20 mouse cellular contexts compared by ENCODE assay signal in genomic region chr2:138261140-138261539, GRCm38 (mm10). TPM values are rescaled to one million over a fixed set of nuclear protein-coding genes. Genes with fewer than 3 reads are reported as not detected.
DNase-seq lines count a peak whose midpoint lies in the region; ATAC-seq and TF ChIP-seq lines count a peak whose summit lies in the region.
"Had no signal": no experiment of that assay in that cellular context is flagged by ENCODE, and none has a peak within 500 bp of the region (broad histone marks: within the 10 kb centered on the region; RNA-seq: fewer than 3 reads in every experiment).

No protein-coding gene starts in this region.

- peak; percentile 71 for TF ChIP-seq EP300 in lung, postnatal 0 days (IDR thresholded peaks at IDR 0.05)

- no peak for TF ChIP-seq CTCF in cerebellum, adult 2 months (IDR thresholded peaks at IDR 0.05; ENCODE audit: borderline replicate concordance, insufficient read depth, low read depth, low read length)
- no peak for TF ChIP-seq CTCF in lung, adult 2 months (IDR thresholded peaks at IDR 0.05; ENCODE audit: insufficient read depth, low read length)
- no peak for TF ChIP-seq CTCF in lung, postnatal 0 days (IDR thresholded peaks at IDR 0.05)
- no peak for TF ChIP-seq CTCF in small intestine, adult 2 months (IDR thresholded peaks at IDR 0.05; ENCODE audit: extremely low read depth, insufficient read length, insufficient replicate concordance, low read depth, low read length)

- no peaks in the 10 kb centered on the region for H3K9me3 ChIP-seq in lung, postnatal 0 days (ENCODE audit: low read length)
- H3K9me3 ChIP-seq: embryonic facial prominence, embryonic 13.5 days; forebrain, embryonic 12.5 days; hindbrain, embryonic 13.5 days had no signal

- H3K9ac ChIP-seq in lung, postnatal 0 days (replicated peaks; ENCODE audit: low read depth), result no peak overlapping the region
- H3K9ac ChIP-seq: embryonic facial prominence, embryonic 13.5 days; forebrain, embryonic 12.5 days; hindbrain, embryonic 13.5 days had no signal

- no peak for DNase-seq in cerebellum, adult 2 months
- no peak for DNase-seq in cerebellum, postnatal 25 days
- DNase-seq in lung, adult 18-20 months, result peak; percentile 22 to 60
- no peak for DNase-seq in lung, adult 2 months
- DNase-seq in lung, postnatal 0 days (ENCODE audit: low spot score), result peak; percentile 75
- DNase-seq in Muller cell, postnatal 12 days (ENCODE audit: inconsistent ontology term), result no peak
- DNase-seq: adrenal gland, postnatal 10 days; B cell, adult 2 months; gastrocnemius, postnatal 36 days; heart, adult 11 months; heart, postnatal 10 days had no signal

- peak overlapping the region; percentile 20 for H3K4me2 ChIP-seq in lung, postnatal 0 days (replicated peaks; ENCODE audit: low read depth, low read length)
- H3K4me2 ChIP-seq: embryonic facial prominence, embryonic 13.5 days; forebrain, embryonic 12.5 days; hindbrain, embryonic 13.5 days had no signal

- no peak overlapping the region for H3K4me3 ChIP-seq in cerebellum, adult 2 months (replicated peaks; ENCODE audit: insufficient read depth, low read depth, low read length)
- no peak overlapping the region for H3K4me3 ChIP-seq in lung, adult 2 months (replicated peaks; ENCODE audit: extremely low read depth, low read depth, low read length)
- H3K4me3 ChIP-seq in lung, postnatal 0 days (ENCODE audit: low read depth, low read length), result no peak overlapping the region
- H3K4me3 ChIP-seq in small intestine, adult 2 months (ENCODE audit: low read depth, low read length), result no peak overlapping the region
- H3K4me3 ChIP-seq: embryonic facial prominence, embryonic 13.5 days; forebrain, embryonic 12.5 days; hindbrain, embryonic 13.5 days had no signal

- 60% methylated on average over 7 of the region's 7 CpGs for WGBS in cerebellum, adult 2 months
- WGBS in lung, adult 2 months, result 25% methylated on average over 7 of the region's 7 CpGs
- WGBS in lung, postnatal 0 days, result 25% methylated on average over 7 of the region's 7 CpGs
- WGBS in small intestine, adult 2 months, result 68% methylated on average over 7 of the region's 7 CpGs

- no peak for TF ChIP-seq POLR2A in cerebellum, adult 2 months (IDR thresholded peaks at IDR 0.05; ENCODE audit: borderline replicate concordance, insufficient read depth, low read length)
- no peak for TF ChIP-seq POLR2A in lung, adult 2 months (IDR thresholded peaks at IDR 0.05; ENCODE audit: borderline replicate concordance, extremely low read depth, low read depth, low read length)
- no peak for TF ChIP-seq POLR2A in small intestine, adult 2 months (IDR thresholded peaks at IDR 0.05; ENCODE audit: low read depth, low read length)

- H3K4me1 ChIP-seq in cerebellum, adult 2 months (ENCODE audit: control insufficient read depth, insufficient read depth, low read length), result peaks cover 19% of the 10 kb centered on the region
- peaks cover 38% of the 10 kb centered on the region for H3K4me1 ChIP-seq in lung, adult 2 months (ENCODE audit: control insufficient read depth, insufficient read depth, low read length)
- peaks cover 44% of the 10 kb centered on the region; the same call in 1 of the 2 replicates for H3K4me1 ChIP-seq in lung, postnatal 0 days (ENCODE audit: insufficient read depth, low read depth, low read length)
- peaks cover 6% of the 10 kb centered on the region for H3K4me1 ChIP-seq in small intestine, adult 2 months (ENCODE audit: control insufficient read depth, insufficient read depth, insufficient read length, low read length)

- peak; percentile 13; the same call in 1 of the 2 replicates for ATAC-seq in lung, postnatal 0 days
- ATAC-seq in frontal cortex, adult (ENCODE audit: low TSS enrichment), result no peak
- ATAC-seq: CD4-positive, CD25-positive, alpha-beta regulatory T cell, adult 4 months; forebrain, embryonic 16.5 days; hindbrain, postnatal 0 days had no signal

- H3K27me3 ChIP-seq in cerebellum, adult 2 months (ENCODE audit: control insufficient read depth, insufficient read depth, low read length), result no peaks in the 10 kb centered on the region
- H3K27me3 ChIP-seq in lung, postnatal 0 days (replicated peaks; ENCODE audit: insufficient read depth, low read length), result no peaks in the 10 kb centered on the region
- H3K27me3 ChIP-seq in small intestine, adult 2 months (ENCODE audit: control insufficient read depth, insufficient read depth, low read length), result no peaks in the 10 kb centered on the region
- H3K27me3 ChIP-seq: embryonic facial prominence, embryonic 13.5 days; forebrain, embryonic 12.5 days; hindbrain, embryonic 13.5 days had no signal

- 0 out of 2 replicates have a peak overlapping the region, but pooled peaks have one; percentile 25 for H3K27ac ChIP-seq in cerebellum, adult 2 months (ENCODE audit: insufficient read depth, low read length)
- H3K27ac ChIP-seq in lung, postnatal 0 days (ENCODE audit: low read length), result peak overlapping the region; percentile 71
- H3K27ac ChIP-seq in small intestine, adult 2 months (ENCODE audit: insufficient read depth, low read depth, low read length), result peak overlapping the region; percentile 2; the same call in 1 of the 2 replicates
- H3K27ac ChIP-seq: embryonic facial prominence, embryonic 13.5 days; forebrain, embryonic 12.5 days; hindbrain, embryonic 13.5 days; hindbrain, postnatal 0 days had no signal

- H3K36me3 ChIP-seq in lung, postnatal 0 days (ENCODE audit: insufficient read depth, low read length), result no peaks in the 10 kb centered on the region
- H3K36me3 ChIP-seq in small intestine, adult 2 months (ENCODE audit: control insufficient read depth, insufficient read depth, low read length), result no peaks in the 10 kb centered on the region
- H3K36me3 ChIP-seq: embryonic facial prominence, embryonic 13.5 days; forebrain, embryonic 12.5 days; G1E; hindbrain, embryonic 13.5 days had no signal

RNA-seq across cellular contexts. Expression of gene Btbd3, which starts 4.8 kb away (rescaled TPM):
- 183 and 201 TPM in 2 replicates for polyA plus RNA-seq in cerebellum, adult 2 months (2012; rRNA removed)
- polyA plus RNA-seq in lung, adult 2 months (2012; rRNA removed), result 18.5 and 27.9 TPM in 2 replicates
- 53.7 and 58.6 TPM in 2 replicates for polyA plus RNA-seq in lung, postnatal 0 days (2015; fragmentation: Nextera tagmentation; extraction: Ambion mirVana)
- polyA plus RNA-seq in small intestine, adult 2 months (2012; rRNA removed), result 2.8 and 3.3 TPM in 2 replicates
- polyA plus RNA-seq: CD4-positive, CD25-positive, alpha-beta regulatory T cell, adult 4 months; G1E had no signal

Comparison
In these comparisons a context has a peak if more than half of its experiments do, and no peak if none do; other contexts are left out.
1. DNase-seq: peak in lung, adult 18-20 months (2 of 2) and lung, postnatal 0 days (single experiment); none in cerebellum, adult 2 months (0 of 2), cerebellum, postnatal 25 days (0 of 2), lung, adult 2 months (single experiment) and Muller cell, postnatal 12 days (single experiment).
2. H3K27ac ChIP-seq: peak in every context shown above with its lines; median percentile 71 in lung, postnatal 0 days; 25 in cerebellum, adult 2 months; 2 in small intestine, adult 2 months.